Mouse (Mus musculus): ENCODE measurements at regions not wholly inside any gene's neighbourhood (a gene's known extent, or its start where the extent isn't known, plus 50 kb on each side); places are given as distances from the start of the nearest gene placed in this dataset.

GRCm38 (mm10) chr8:80364059-80364458 lies 129.5 kb upstream of the Gypa start:
- TF ChIP-seq HCFC1 (IDR thresholded peaks at IDR 0.05; ENCODE audit: borderline replicate concordance, insufficient read depth, low read length) (no peak), MAFK (IDR thresholded peaks at IDR 0.05; ENCODE audit: insufficient read depth, low read depth, low read length) (no peak), CHD2 (IDR thresholded peaks at IDR 0.05; ENCODE audit: low read depth, low read length) (no peak), ZC3H11A (IDR thresholded peaks at IDR 0.05; ENCODE audit: borderline replicate concordance, low read depth, low read length) (no peak), ZNF384 (IDR thresholded peaks at IDR 0.05; ENCODE audit: low read depth, low read length) (no peak)
